Mouse (Mus musculus) CH12.LX (cell line): Measurements from ENCODE around the gene Lrrc4. TPM values are rescaled to one million over a fixed set of nuclear protein-coding genes. Genes with fewer than 3 reads are reported as not detected.

Experiments
- DNase-seq: peaks from one replicate; pipeline ENCODE4 v3.0.0-alpha.2; 2013; ENCODE audit errors: extremely low read depth
- H3K27ac ChIP-seq: 2 replicates; pipeline ENCODE4 v1.5.1; 2012; ENCODE audit warnings: low read depth, mild to moderate bottlenecking, control low read depth, moderate library complexity; ENCODE audit not compliant: insufficient read depth
- H3K27me3 ChIP-seq: replicated peaks from 2 replicates; pipeline ENCODE3; 2012; ENCODE audit warnings: inconsistent platforms
- H3K36me3 ChIP-seq, 2 experiments: replicated peaks in 1 of 2; 2 replicates each; pipeline versions ENCODE3 to v1.6.1; 2012; ENCODE audit warnings: inconsistent platforms in 1 of 2, low read length in 1 of 2, mild to moderate bottlenecking in 1 of 2, mixed read lengths in 1 of 2, moderate library complexity in 1 of 2; ENCODE audit not compliant: control insufficient read depth in 1 of 2, insufficient read depth in 1 of 2
- H3K4me1 ChIP-seq, 2 experiments: 2 replicates each; pipeline ENCODE4 v1.6.1; 2012; ENCODE audit warnings: inconsistent platforms in 1 of 2, moderate library complexity in 1 of 2; ENCODE audit not compliant: insufficient read depth in 2 of 2, control insufficient read depth in 1 of 2
- H3K4me2 ChIP-seq: 2 replicates; pipeline ENCODE4 v1.6.1; 2012; ENCODE audit warnings: low read depth, mild to moderate bottlenecking, control low read depth; ENCODE audit not compliant: poor library complexity, insufficient read depth, severe bottlenecking
- H3K4me3 ChIP-seq, 3 experiments: fragments of 150-350 bp in 1 of 3; sonication (generic) in 1 of 3; replicated peaks in 1 of 3; 2 replicates each; pipeline versions ENCODE3 to v1.5.1; 2011 to 2012; ENCODE audit warnings: low read depth in 2 of 3, low read length in 2 of 3, mild to moderate bottlenecking in 2 of 3, moderate library complexity in 2 of 3, control low read depth in 1 of 3, improper control_type of control experiment in 1 of 3, inconsistent platforms in 1 of 3, mixed read lengths in 1 of 3; ENCODE audit not compliant: poor library complexity in 1 of 3
- H3K79me2 ChIP-seq: replicated peaks from 2 replicates; pipeline ENCODE4 v1.6.1; 2012; ENCODE audit warnings: mild to moderate bottlenecking, moderate library complexity; ENCODE audit not compliant: control insufficient read depth, poor library complexity, insufficient read depth, severe bottlenecking; ENCODE audit errors: extremely low read depth
- H3K9ac ChIP-seq: 2 replicates; pipeline ENCODE4 v1.6.1; 2012; ENCODE audit warnings: low read depth, mild to moderate bottlenecking, control low read depth, moderate library complexity; ENCODE audit not compliant: insufficient read depth
- H3K9me3 ChIP-seq: replicated peaks from 2 replicates; pipeline ENCODE3; 2012; ENCODE audit warnings: low read length, inconsistent platforms, mixed read lengths
- CHD2 ChIP-seq: IDR thresholded peaks from 2 replicates; pipeline ENCODE4 v1.6.1; 2011; ENCODE audit warnings: low read length, improper control_type of control experiment
- ETS1 ChIP-seq: conservative IDR thresholded peaks from 2 replicates; pipeline ENCODE4 v1.6.1; 2012; ENCODE audit warnings: low read depth, mild to moderate bottlenecking, inconsistent platforms, low read length, improper control_type of control experiment, moderate library complexity
- GABPA ChIP-seq: IDR thresholded peaks from 2 replicates; pipeline ENCODE4 v1.6.1; 2012; ENCODE audit warnings: low read depth, low read length, improper control_type of control experiment, inconsistent platforms; ENCODE audit not compliant: insufficient replicate concordance
- IRF4 ChIP-seq: IDR thresholded peaks from 2 replicates; pipeline ENCODE4 v1.6.1; 2014; ENCODE audit warnings: low read depth, mild to moderate bottlenecking, inconsistent platforms, low read length, improper control_type of control experiment
- JUN ChIP-seq: IDR thresholded peaks from 2 replicates; pipeline ENCODE4 v1.6.1; 2011; ENCODE audit warnings: low read depth, mild to moderate bottlenecking, low read length, improper control_type of control experiment, moderate library complexity; ENCODE audit not compliant: insufficient read depth
- KAT2A ChIP-seq: IDR thresholded peaks from 2 replicates; pipeline ENCODE4 v1.6.1; 2012; ENCODE audit warnings: low read length, improper control_type of control experiment, inconsistent platforms; ENCODE audit not compliant: insufficient replicate concordance
- MAFK ChIP-seq: IDR thresholded peaks from 2 replicates; pipeline ENCODE4 v1.6.1; 2011; ENCODE audit warnings: low read length, improper control_type of control experiment; ENCODE audit not compliant: insufficient replicate concordance
- MAZ ChIP-seq: IDR thresholded peaks from 2 replicates; pipeline ENCODE4 v1.6.1; 2012; ENCODE audit warnings: low read depth, mild to moderate bottlenecking, inconsistent platforms, low read length, improper control_type of control experiment, moderate library complexity
- NELFE ChIP-seq: IDR thresholded peaks from 2 replicates; pipeline ENCODE4 v1.6.1; 2011; ENCODE audit warnings: low read depth, low read length, improper control_type of control experiment
- NRF1 ChIP-seq: IDR thresholded peaks from 2 replicates; pipeline ENCODE4 v1.6.1; 2014; ENCODE audit warnings: low read depth, mild to moderate bottlenecking, inconsistent platforms, low read length, improper control_type of control experiment, moderate library complexity
- POLR2A ChIP-seq: IDR thresholded peaks from 2 replicates; pipeline ENCODE4 v1.6.1; 2011; ENCODE audit warnings: low read depth, mild to moderate bottlenecking, improper control_type of control experiment, low read length
- RAD21 ChIP-seq: IDR thresholded peaks from 2 replicates; pipeline ENCODE4 v1.6.1; 2011; ENCODE audit warnings: low read depth, mild to moderate bottlenecking, low read length, improper control_type of control experiment, moderate library complexity
- RCOR1 ChIP-seq: conservative IDR thresholded peaks from 2 replicates; pipeline ENCODE4 v1.6.1; 2012; ENCODE audit warnings: low read depth, mild to moderate bottlenecking, inconsistent platforms, low read length, improper control_type of control experiment
- TCF12 ChIP-seq: IDR thresholded peaks from 2 replicates; pipeline ENCODE4 v1.6.1; 2014; ENCODE audit warnings: low read depth, mild to moderate bottlenecking, inconsistent platforms, low read length, improper control_type of control experiment
- UBTF ChIP-seq: IDR thresholded peaks from 2 replicates; pipeline ENCODE4 v1.6.1; 2012; ENCODE audit warnings: low read depth, mild to moderate bottlenecking, inconsistent platforms, low read length, improper control_type of control experiment, moderate library complexity
- ZC3H11A ChIP-seq: IDR thresholded peaks from 2 replicates; pipeline ENCODE4 v1.6.1; 2012; ENCODE audit warnings: low read depth, mild to moderate bottlenecking, inconsistent platforms, low read length, improper control_type of control experiment
- ZKSCAN1 ChIP-seq: IDR thresholded peaks from 2 replicates; pipeline ENCODE4 v1.6.1; 2012; ENCODE audit warnings: low read depth, inconsistent platforms, low read length, improper control_type of control experiment, borderline replicate concordance
- ZNF384 ChIP-seq: IDR thresholded peaks from 2 replicates; pipeline ENCODE4 v1.6.1; 2012; ENCODE audit warnings: low read depth, low read length, improper control_type of control experiment, inconsistent platforms
- dilution Hi-C: fragments of 300-500 bp; cut with MboI; formaldehyde crosslinking; loops from 2 replicates; pipeline ENCODE4 v1.14.3; 2020; ENCODE audit warnings: low sequenced_read_pairs; ENCODE audit not compliant: extremely low pct_unique_long_range_greater_than_20kb, extremely low pct_ligation_motif_present
- in situ Hi-C: fragments of 300-500 bp; cut with MboI; formaldehyde crosslinking; loops from 3 replicates; pipeline ENCODE4 v1.14.3; 2019; ENCODE audit warnings: low sequenced_read_pairs, low pct_ligation_motif_present, low pct_unique_long_range_greater_than_20kb, mixed read lengths
- polyA plus RNA-seq: library from polyadenylated mRNA; unstranded; fragments of >175 nt; gene quantifications from 2 replicates; pipeline ENCODE4 v1.2.1, GENCODE M21; 2012; ENCODE audit warnings: low read depth; ENCODE audit not compliant: insufficient read length
- total RNA-seq, 2 experiments: library from RNA; depleted of rRNA; stranded (reverse); fragments of 300-350 nt in 1 of 2; fragments of >200 nt in 1 of 2; gene quantifications; 2 replicates each; pipeline ENCODE4 v1.2.3; 2012 to 2014

The Lrrc4 gene
- total and polyA plus RNA-seq, 3 experiments, result 0.09 to 0.55 TPM; not detected in 1

GRCm38 (mm10) chr6:28783082-28783647 lies 48.4 kb downstream of the Lrrc4 start:
- in situ Hi-C loops, result no loop called here

GRCm38 (mm10) chr6:28781696-28782095 lies 49.9 kb downstream of the Lrrc4 start:
- Histone ChIP-seq H3K4me2 (no peak overlapping the region), H3K79me2 (no peaks in the 10 kb centered on the region), H3K27me3 (no peaks in the 10 kb centered on the region), H3K36me3 (peaks cover 22 to 81% of the 10 kb centered on the region in 2 experiments), H3K9ac (no peak overlapping the region), H3K4me1 (no peaks in the 10 kb centered on the region), H3K4me3 (no peak overlapping the region), H3K27ac (no peak overlapping the region), H3K9me3 (no peaks in the 10 kb centered on the region)
- dilution Hi-C loops, result no loop called here
- DNase-seq, result no peak
- TF ChIP-seq POLR2A (no peak), MAFK (no peak), NELFE (no peak), KAT2A (no peak), ZC3H11A (no peak), ZKSCAN1 (no peak), UBTF (no peak), ETS1 (no peak), JUN (no peak), GABPA (no peak), NRF1 (no peak)
- in situ Hi-C loops, result no loop called here

More at GRCm38 (mm10) chr6:28783082-28783647, 48.4 kb downstream of the Lrrc4 start:
- no peak for DNase-seq
- Histone ChIP-seq H3K4me2 (no peak overlapping the region), H3K9me3 (no peaks in the 10 kb centered on the region), H3K27ac (no peak overlapping the region), H3K4me3 (no peak overlapping the region), H3K79me2 (no peaks in the 10 kb centered on the region), H3K4me1 (no peaks in the 10 kb centered on the region), H3K9ac (no peak overlapping the region), H3K36me3 (peaks cover 24 to 88% of the 10 kb centered on the region in 2 experiments), H3K27me3 (no peaks in the 10 kb centered on the region)
- TF ChIP-seq TCF12 (no peak), CHD2 (no peak), MAZ (no peak), GABPA (no peak), ZNF384 (no peak), IRF4 (no peak), RCOR1 (no peak), RAD21 (no peak), JUN (no peak), UBTF (no peak)
- dilution Hi-C loops, result no loop called here
